Mouse (Mus musculus) heart, postnatal 0 days (tissue): ENCODE data around the gene Scfd2.

ENCODE experiments used
- CTCF ChIP-seq: IDR thresholded peaks from 2 replicates; pipeline ENCODE4 v1.5.1; 2016; ENCODE audit warnings: antibody characterized with exemption, control low read depth, low read depth
- EP300 ChIP-seq: IDR thresholded peaks from 2 replicates; pipeline ENCODE4 v1.6.1; 2016; ENCODE audit warnings: antibody characterized with exemption, low read depth

- no peak for TF ChIP-seq EP300
- TF ChIP-seq CTCF: no peak
These were observed 14.0 kb upstream of the Scfd2 start for GRCm38 (mm10) chr5:74545606-74546005.
